Mouse (Mus musculus) left cerebral cortex, adult 2 months (tissue): ENCODE results near the gene Msi2. TPM values are rescaled to one million over a fixed set of nuclear protein-coding genes. Genes with fewer than 3 reads are reported as not detected.
A peak's percentile ranks its signal among the peaks of the same experiment; 100 is the strongest.

ENCODE experiments used
- DNase-seq, 2 experiments: peaks; one replicate each; pipeline ENCODE4 v3.0.0; 2021 to 2022; ENCODE audit warnings: low spot score in 2 of 2, mixed read lengths in 1 of 2; ENCODE audit errors: extremely low spot score in 1 of 2
- H3K27ac ChIP-seq: fragments of 200-600 bp; 2 replicates; pipeline ENCODE4 v1.8.1; 2022
- H3K4me3 ChIP-seq: fragments of 200-600 bp; 2 replicates; pipeline ENCODE4 v1.8.1; 2022
- CTCF ChIP-seq: fragments of 200-600 bp; IDR thresholded peaks from 2 replicates; pipeline ENCODE4 v1.8.1; 2022; ENCODE audit warnings: antibody characterized with exemption, mild to moderate bottlenecking, moderate library complexity
- intact Hi-C: fragments of 180-260 bp; cut with DNase I; formaldehyde crosslinking; loops from one replicate; pipeline ENCODE4 v1.15.1; 2025
- total RNA-seq, 2 experiments: library from RNA; stranded (reverse); gene quantifications; 2 replicates each; pipeline ENCODE4 v1.2.3; 2021

Gene Msi2
- total RNA-seq, 2 experiments from 2014 or later, result 126 to 140 TPM

GRCm38 (mm10) chr11:88482236-88482635, 236.1 kb downstream of the Msi2 start:
- no peak overlapping the region; the same call in 1 of the 2 replicates for H3K27ac ChIP-seq
- intact Hi-C loops, result no loop called here
- H3K4me3 ChIP-seq, result no peak overlapping the region
- no peak for TF ChIP-seq CTCF
- no peak for DNase-seq

GRCm38 (mm10) chr11:88481602-88482161, 236.6 kb downstream of the Msi2 start:
- intact Hi-C loops, result no loop called here
- Histone ChIP-seq H3K4me3 (no peak overlapping the region), H3K27ac (peak overlapping the region; percentile 57; the same call in 1 of the 2 replicates)
- no peak for DNase-seq
- no peak for TF ChIP-seq CTCF

GRCm38 (mm10) chr11:88481092-88481601, 237.2 kb downstream of the Msi2 start:
- intact Hi-C loops, result no loop called here
- H3K4me3 ChIP-seq, result no peak overlapping the region
- DNase-seq, result no peak
- TF ChIP-seq CTCF, result no peak
- peak overlapping the region; percentile 57; the same call in 1 of the 2 replicates for H3K27ac ChIP-seq

- TF ChIP-seq CTCF, result no peak
- DNase-seq, result no peak
- H3K27ac ChIP-seq, result no peak overlapping the region
- intact Hi-C loops, result no loop called here
- H3K4me3 ChIP-seq, result no peak overlapping the region
Observed at GRCm38 (mm10) chr11:88479498-88479897, 238.8 kb downstream of the Msi2 start.

- Histone ChIP-seq H3K4me3 (no peak overlapping the region), H3K27ac (no peak overlapping the region)
- no peak for TF ChIP-seq CTCF
- intact Hi-C loops, result no loop called here
- DNase-seq, result no peak
Observed at GRCm38 (mm10) chr11:88474889-88475440, 243.3 kb downstream of the Msi2 start.

GRCm38 (mm10) chr11:88472731-88473130, 245.6 kb downstream of the Msi2 start:
- H3K27ac ChIP-seq, result no peak overlapping the region
- no peak for DNase-seq
- intact Hi-C loops, result no loop called here
- no peak for TF ChIP-seq CTCF
- no peak overlapping the region for H3K4me3 ChIP-seq

- peak in 1 of 2 experiments; percentile 43 for DNase-seq
- Histone ChIP-seq H3K27ac (no peak overlapping the region), H3K4me3 (no peak overlapping the region)
- no peak for TF ChIP-seq CTCF
- intact Hi-C loops, result no loop called here
Observed at GRCm38 (mm10) chr11:88471981-88472647, 246.2 kb downstream of the Msi2 start.

GRCm38 (mm10) chr11:88470599-88470998, 247.7 kb downstream of the Msi2 start:
- TF ChIP-seq CTCF, result no peak
- H3K27ac ChIP-seq, result no peak overlapping the region

GRCm38 (mm10) chr11:88468996-88469395, 249.3 kb downstream of the Msi2 start:
- TF ChIP-seq CTCF, result no peak
- intact Hi-C loops, result no loop called here
- no peak for DNase-seq
- Histone ChIP-seq H3K4me3 (no peak overlapping the region), H3K27ac (no peak overlapping the region)

More at GRCm38 (mm10) chr11:88470599-88470998, 247.7 kb downstream of the Msi2 start:
- no peak for DNase-seq
- intact Hi-C loops, result no loop called here
- no peak overlapping the region for H3K4me3 ChIP-seq

GRCm38 (mm10) chr11:88467498-88468245, 250.6 kb downstream of the Msi2 start:
- DNase-seq, result peak; percentile 36 to 48
- Histone ChIP-seq H3K27ac (no peak overlapping the region; the same call in 1 of the 2 replicates), H3K4me3 (no peak overlapping the region)
- no peak for TF ChIP-seq CTCF
- intact Hi-C loops, result no loop called here

- no peak for TF ChIP-seq CTCF
- intact Hi-C loops, result no loop called here
- Histone ChIP-seq H3K27ac (no peak overlapping the region), H3K4me3 (no peak overlapping the region)
- no peak for DNase-seq
Observed at GRCm38 (mm10) chr11:88463951-88464350, 254.4 kb downstream of the Msi2 start.

- no peak for DNase-seq
- Histone ChIP-seq H3K4me3 (no peak overlapping the region), H3K27ac (no peak overlapping the region)
- intact Hi-C loops, result no loop called here
- no peak for TF ChIP-seq CTCF
Observed at GRCm38 (mm10) chr11:88462789-88463188, 255.5 kb downstream of the Msi2 start.
